Mouse (Mus musculus) liver, embryonic 16.5 days (tissue): ENCODE data around the gene Prr15. TPM values are rescaled to one million over a fixed set of nuclear protein-coding genes. Genes with fewer than 3 reads are reported as not detected.

Experiments used
- ATAC-seq: fragments of 200-750 bp; cut with Nextera tagmentation; 2 replicates; pipeline ENCODE4 v1.8.0; 2017; ENCODE audit warnings: low read depth, mild to moderate bottlenecking, moderate number of reproducible peaks, moderate library complexity
- H3K27ac ChIP-seq: fragments of 300-500 bp; sonication (generic); 2 replicates; pipeline ENCODE4 v1.5.1; 2014; ENCODE audit warnings: mild to moderate bottlenecking, low read length
- H3K27me3 ChIP-seq: fragments of 300-500 bp; sonication (generic); 2 replicates; pipeline ENCODE4 v1.6.1; 2014; ENCODE audit warnings: low read depth, low read length, mixed read lengths; ENCODE audit not compliant: control insufficient read depth, insufficient read depth
- H3K36me3 ChIP-seq: fragments of 300-500 bp; sonication (generic); 2 replicates; pipeline ENCODE4 v1.6.1; 2014; ENCODE audit warnings: mild to moderate bottlenecking; ENCODE audit not compliant: control insufficient read depth, insufficient read depth
- H3K4me1 ChIP-seq: fragments of 300-500 bp; sonication (generic); 2 replicates; pipeline ENCODE4 v1.6.1; 2014; ENCODE audit warnings: low read depth, low read length, mixed read lengths; ENCODE audit not compliant: control insufficient read depth
- H3K4me2 ChIP-seq: fragments of 300-500 bp; sonication (generic); 2 replicates; pipeline ENCODE4 v1.6.1; 2014; ENCODE audit warnings: low read depth, low read length, mixed read lengths
- H3K4me3 ChIP-seq: fragments of 300-500 bp; sonication (generic); 2 replicates; pipeline ENCODE4 v1.5.1; 2014; ENCODE audit warnings: low read depth, mild to moderate bottlenecking, low read length
- H3K9ac ChIP-seq: fragments of 300-500 bp; sonication (generic); 2 replicates; pipeline ENCODE4 v1.6.1; 2014; ENCODE audit warnings: low read depth, low read length
- H3K9me3 ChIP-seq: fragments of 300-500 bp; sonication (generic); replicated peaks from 2 replicates; pipeline ENCODE4 v1.6.1; 2016; ENCODE audit warnings: low read length; ENCODE audit not compliant: control insufficient read depth
- WGBS: fragments of 180-500 bp; shearing (Covaris S2); extraction: QIAGEN DNeasy Blood & Tissue Kit; methylation state at CpG from one replicate; pipeline ENCODE4 v1.1.7; 2014; ENCODE audit not compliant: insufficient replicate concordance; 5-methylcytosine and 5-hydroxymethylcytosine counted together
- polyA plus RNA-seq: library from polyadenylated mRNA; unstranded; fragments of >200 nt; fragmentation: Nextera tagmentation; extraction: Ambion mirVana; gene quantifications from 2 replicates; pipeline ENCODE4 v1.2.1, GENCODE M21; 2015

The Prr15 gene
- polyA plus RNA-seq, 1 experiment from 2014 or later = 1.6 TPM

- Histone ChIP-seq H3K9me3 (no peaks in the 10 kb centered on the region), H3K36me3 (no peaks in the 10 kb centered on the region), H3K4me3 (no peak overlapping the region), H3K27ac (no peak overlapping the region), H3K27me3 (no peaks in the 10 kb centered on the region), H3K9ac (no peak overlapping the region), H3K4me1 (no peaks in the 10 kb centered on the region), H3K4me2 (no peak overlapping the region)
- ATAC-seq = no peak
- WGBS = 2% methylated on average over 6 of the region's 6 CpGs
Observed at GRCm38 (mm10) chr6:54368071-54368470, 42.4 kb downstream of the Prr15 start.

- H3K36me3 ChIP-seq = no peaks in the 10 kb centered on the region
- no peaks in the 10 kb centered on the region for H3K4me1 ChIP-seq
- no peaks in the 10 kb centered on the region for H3K27me3 ChIP-seq
- no peak overlapping the region for H3K27ac ChIP-seq
- H3K4me3 ChIP-seq = no peak overlapping the region
- no peak for ATAC-seq
- H3K4me2 ChIP-seq = no peak overlapping the region
- H3K9me3 ChIP-seq = no peaks in the 10 kb centered on the region
- WGBS = 53% methylated on average over 6 of the region's 6 CpGs
- H3K9ac ChIP-seq = no peak overlapping the region
Observed at GRCm38 (mm10) chr6:54369913-54370542, 44.4 kb downstream of the Prr15 start.

- Histone ChIP-seq H3K27ac (no peak overlapping the region), H3K9me3 (no peaks in the 10 kb centered on the region), H3K9ac (no peak overlapping the region), H3K4me1 (no peaks in the 10 kb centered on the region), H3K27me3 (no peaks in the 10 kb centered on the region), H3K36me3 (no peaks in the 10 kb centered on the region), H3K4me2 (no peak overlapping the region), H3K4me3 (no peak overlapping the region)
- no peak for ATAC-seq
- 60% methylated on average over 3 of the region's 3 CpGs for WGBS
Observed at GRCm38 (mm10) chr6:54371874-54372273, 46.2 kb downstream of the Prr15 start.

GRCm38 (mm10) chr6:54379356-54379755 is 53.7 kb downstream of the Prr15 start:
- no peak overlapping the region for H3K4me2 ChIP-seq
- H3K9me3 ChIP-seq = no peaks in the 10 kb centered on the region
- no peaks in the 10 kb centered on the region for H3K27me3 ChIP-seq
- no peak for ATAC-seq
- no peak overlapping the region for H3K9ac ChIP-seq
- H3K4me3 ChIP-seq = no peak overlapping the region
- 47% methylated on average over 2 of the region's 2 CpGs for WGBS
- no peaks in the 10 kb centered on the region for H3K4me1 ChIP-seq
- H3K36me3 ChIP-seq = no peaks in the 10 kb centered on the region
- no peak overlapping the region for H3K27ac ChIP-seq

Other genes with a start within 250 kb of the Prr15 start
- gene Wipf3, start 103.8 kb downstream of the Prr15 start, polyA plus RNA-seq = 0.06 and 0.12 TPM in 2 replicates
- gene Scrn1, start 240.7 kb downstream of the Prr15 start, polyA plus RNA-seq = 0.09 and 0.34 TPM in 2 replicates